ENCODE assay signal across 8 mouse cellular contexts in genomic region chr7:131541184-131542114, GRCm38 (mm10). TPM values are rescaled to one million over a fixed set of nuclear protein-coding genes. Genes with fewer than 3 reads are reported as not detected.
DNase-seq lines count a peak whose midpoint lies in the region; ATAC-seq lines count a peak whose summit lies in the region.

No protein-coding gene starts in this region.

- peaks cover 72% of the 10 kb centered on the region for H3K27me3 ChIP-seq in lung, embryonic 16.5 days (ENCODE audit: control insufficient read depth, insufficient read depth, low read depth, low read length)
- peaks cover 99% of the 10 kb centered on the region for H3K27me3 ChIP-seq in forebrain, embryonic 13.5 days
- peaks cover 99% of the 10 kb centered on the region for H3K27me3 ChIP-seq in liver, embryonic 12.5 days (replicated peaks)
- peaks cover 74% of the 10 kb centered on the region for H3K27me3 ChIP-seq in stomach, embryonic 16.5 days (ENCODE audit: control insufficient read depth, insufficient read depth, low read length)

- no peaks in the 10 kb centered on the region for H3K36me3 ChIP-seq in lung, embryonic 16.5 days (ENCODE audit: control insufficient read depth, insufficient read depth, low read length)
- no peaks in the 10 kb centered on the region for H3K36me3 ChIP-seq in forebrain, embryonic 13.5 days (ENCODE audit: poor library complexity, severe bottlenecking)
- H3K36me3 ChIP-seq in liver, embryonic 12.5 days, result no peaks in the 10 kb centered on the region
- no peaks in the 10 kb centered on the region for H3K36me3 ChIP-seq in stomach, embryonic 16.5 days (ENCODE audit: control insufficient read depth, insufficient read depth, low read length)

- peaks cover 25% of the 10 kb centered on the region for H3K4me1 ChIP-seq in lung, embryonic 16.5 days (replicated peaks; ENCODE audit: control insufficient read depth, insufficient read depth, low read length)
- H3K4me1 ChIP-seq in forebrain, embryonic 13.5 days, result peaks cover 28% of the 10 kb centered on the region
- H3K4me1 ChIP-seq in liver, embryonic 12.5 days, result peaks cover 17% of the 10 kb centered on the region
- H3K4me1 ChIP-seq in stomach, embryonic 16.5 days (ENCODE audit: control insufficient read depth, insufficient read depth, low read length), result peaks cover 23% of the 10 kb centered on the region

- 2% methylated on average over 41 of the region's 41 CpGs for WGBS in lung, embryonic 16.5 days
- under 1% methylated on average over 41 of the region's 41 CpGs for WGBS in forebrain, embryonic 13.5 days
- WGBS in liver, embryonic 12.5 days (ENCODE audit: insufficient replicate concordance), result 2% methylated on average over 41 of the region's 41 CpGs
- WGBS in stomach, embryonic 16.5 days, result 2% methylated on average over 41 of the region's 41 CpGs

- no peak overlapping the region for H3K27ac ChIP-seq in lung, embryonic 16.5 days (ENCODE audit: low read length)
- H3K27ac ChIP-seq in forebrain, embryonic 13.5 days, result no peak overlapping the region
- no peak overlapping the region for H3K27ac ChIP-seq in liver, embryonic 12.5 days
- H3K27ac ChIP-seq in stomach, embryonic 16.5 days (ENCODE audit: low read length), result no peak overlapping the region

- no peaks in the 10 kb centered on the region for H3K9me3 ChIP-seq in lung, embryonic 16.5 days (ENCODE audit: control insufficient read depth, low read length)
- H3K9me3 ChIP-seq in forebrain, embryonic 13.5 days (replicated peaks), result no peaks in the 10 kb centered on the region
- no peaks in the 10 kb centered on the region for H3K9me3 ChIP-seq in liver, embryonic 12.5 days (replicated peaks)
- no peaks in the 10 kb centered on the region for H3K9me3 ChIP-seq in stomach, embryonic 16.5 days (replicated peaks; ENCODE audit: control insufficient read depth, low read length)

- no peak for ATAC-seq in lung, embryonic 16.5 days (ENCODE audit: low read depth)
- ATAC-seq in forebrain, embryonic 13.5 days, result no peak
- no peak for ATAC-seq in liver, embryonic 12.5 days
- no peak; the same call in 1 of the 2 replicates for ATAC-seq in stomach, embryonic 16.5 days (ENCODE audit: insufficient read depth, low FRiP score)

- peak overlapping the region; percentile 47 for H3K4me3 ChIP-seq in lung, embryonic 16.5 days (ENCODE audit: low read length)
- H3K4me3 ChIP-seq in forebrain, embryonic 13.5 days, result peak overlapping the region; percentile 34
- peak overlapping the region; percentile 32 for H3K4me3 ChIP-seq in liver, embryonic 12.5 days
- peak overlapping the region; percentile 42 for H3K4me3 ChIP-seq in stomach, embryonic 16.5 days (replicated peaks; ENCODE audit: low read length)

- peak overlapping the region; percentile 68 for H3K4me2 ChIP-seq in lung, embryonic 16.5 days (ENCODE audit: low read depth, low read length)
- peak overlapping the region; percentile 60 for H3K4me2 ChIP-seq in forebrain, embryonic 13.5 days
- H3K4me2 ChIP-seq in liver, embryonic 12.5 days, result peak overlapping the region; percentile 61
- H3K4me2 ChIP-seq in stomach, embryonic 16.5 days (ENCODE audit: low read depth, low read length), result peak overlapping the region; percentile 53

- no peak for DNase-seq in lung, postnatal 4 days
- DNase-seq in spleen, adult 12 weeks (ENCODE audit: low spot score), result no peak
- DNase-seq in cerebellum, postnatal 36 days, result no peak
- DNase-seq in layer of hippocampus, adult 9-11 months, result no peak

- no peak overlapping the region for H3K9ac ChIP-seq in lung, embryonic 16.5 days (ENCODE audit: low read length)
- no peak overlapping the region for H3K9ac ChIP-seq in forebrain, embryonic 13.5 days
- H3K9ac ChIP-seq in liver, embryonic 12.5 days, result no peak overlapping the region
- no peak overlapping the region for H3K9ac ChIP-seq in stomach, embryonic 16.5 days (ENCODE audit: low read length)

RNA-seq across cellular contexts. Expression of gene Hmx3, which starts 1.2 kb away (rescaled TPM):
- not detected in 2 replicates for polyA plus RNA-seq in lung, embryonic 16.5 days (2015; fragmentation: Nextera tagmentation; extraction: Ambion mirVana)
- polyA plus RNA-seq in forebrain, embryonic 13.5 days (2015; fragmentation: Nextera tagmentation; extraction: Ambion mirVana), result 0.31 and 0.56 TPM in 2 replicates
- not detected in 2 replicates for polyA plus RNA-seq in liver, embryonic 12.5 days (2016; fragmentation: Nextera tagmentation; extraction: Ambion mirVana)
- polyA plus RNA-seq in stomach, embryonic 16.5 days (2015; fragmentation: Nextera tagmentation; extraction: Ambion mirVana), result 0.15 and 0.32 TPM in 2 replicates

RNA-seq across cellular contexts. Expression of gene Hmx2, which starts 7.1 kb away (rescaled TPM):
- not detected in 2 replicates for polyA plus RNA-seq in lung, embryonic 16.5 days (2015; fragmentation: Nextera tagmentation; extraction: Ambion mirVana)
- polyA plus RNA-seq in forebrain, embryonic 13.5 days (2015; fragmentation: Nextera tagmentation; extraction: Ambion mirVana), result 0.44 and 0.99 TPM in 2 replicates
- polyA plus RNA-seq in liver, embryonic 12.5 days (2016; fragmentation: Nextera tagmentation; extraction: Ambion mirVana), result not detected in 2 replicates
- polyA plus RNA-seq in stomach, embryonic 16.5 days (2015; fragmentation: Nextera tagmentation; extraction: Ambion mirVana), result 0.66 and 0.76 TPM in 2 replicates

RNA-seq across cellular contexts. Expression of gene Bub3, which starts 18.6 kb away (rescaled TPM):
- 243 and 245 TPM in 2 replicates for polyA plus RNA-seq in lung, embryonic 16.5 days (2015; fragmentation: Nextera tagmentation; extraction: Ambion mirVana)
- polyA plus RNA-seq in forebrain, embryonic 13.5 days (2015; fragmentation: Nextera tagmentation; extraction: Ambion mirVana), result 240 and 247 TPM in 2 replicates
- polyA plus RNA-seq in liver, embryonic 12.5 days (2016; fragmentation: Nextera tagmentation; extraction: Ambion mirVana), result 151 and 152 TPM in 2 replicates
- polyA plus RNA-seq in stomach, embryonic 16.5 days (2015; fragmentation: Nextera tagmentation; extraction: Ambion mirVana), result 178 and 184 TPM in 2 replicates
